Mouse (Mus musculus): ENCODE results near the gene Vmn1r221. TPM values are rescaled to one million over a fixed set of nuclear protein-coding genes. Genes with fewer than 3 reads are reported as not detected.

Vmn1r221 gene
- polyA plus RNA-seq (2012; rRNA removed), result not detected in 2 replicates

DNA sequence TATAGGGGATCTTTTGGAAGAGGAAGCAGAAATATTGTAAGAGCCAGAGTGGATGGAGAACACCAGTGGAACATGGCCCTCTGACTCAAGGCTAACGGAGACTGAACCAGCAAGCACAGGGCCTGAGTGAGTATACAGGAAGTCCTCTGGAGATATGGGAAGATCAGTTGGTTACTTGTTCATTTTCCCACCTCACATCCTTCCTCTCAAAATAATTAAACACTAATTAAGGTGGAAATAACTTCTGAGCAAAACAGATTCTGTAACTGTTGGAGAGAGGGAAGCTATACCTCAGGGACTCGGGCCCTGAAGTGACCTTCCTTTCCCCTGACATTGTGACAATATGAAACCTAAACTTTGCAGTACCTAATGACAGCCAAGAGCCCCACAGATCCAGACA, at the start of gene Vmn1r221:
Gene Vmn1r221 (plus strand): TSS at position 301 of the 400 bp plus-strand sequence.

DNA sequence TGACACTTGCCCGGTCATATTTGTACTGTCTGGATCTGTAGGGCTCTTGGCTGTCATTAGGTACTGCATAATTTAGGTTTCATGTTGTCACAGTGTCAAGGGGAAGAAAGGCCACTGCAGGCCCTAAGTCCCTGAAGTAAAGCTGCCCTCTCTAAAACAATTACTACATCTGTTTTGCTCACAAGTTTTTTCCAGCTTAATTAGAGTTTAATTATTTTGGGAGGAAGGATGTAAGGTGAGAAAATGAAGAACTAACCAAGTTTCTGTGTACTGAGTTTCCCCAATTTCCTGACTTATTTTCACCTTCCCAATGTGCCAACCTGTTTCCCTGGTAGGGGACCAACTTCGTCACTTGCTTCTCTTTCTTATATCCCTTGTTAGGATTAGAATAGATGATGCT, 26.1 kb upstream of the Vmn1r221 start, which contains the start of gene Vmn1r220:
Gene Vmn1r220 (minus strand): TSS at position 101 of the 400 bp plus-strand sequence.

DNA sequence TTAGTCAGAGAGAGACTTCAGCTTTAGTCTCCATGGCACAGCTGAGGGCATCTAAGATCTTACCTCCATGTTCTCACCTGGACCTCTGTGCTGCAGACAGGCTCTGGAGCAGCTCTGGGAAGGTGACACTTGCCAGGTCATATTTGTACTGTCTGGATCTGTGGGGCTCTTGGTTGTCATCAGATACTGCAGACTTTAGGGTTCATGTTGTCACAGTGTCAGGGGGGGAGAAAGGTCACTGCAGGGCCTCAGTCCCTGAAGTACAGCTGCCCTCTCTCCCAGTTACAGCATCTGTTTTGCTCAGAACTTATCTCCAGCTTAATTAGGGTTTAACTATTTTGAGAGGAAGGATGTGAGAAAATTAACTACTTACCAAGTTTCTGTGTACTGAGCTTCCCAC, 21.9 kb downstream of the Vmn1r221 start, which contains the start of gene Vmn1r222:
Gene Vmn1r222 (minus strand): TSS at position 101 of the 400 bp plus-strand sequence.

DNA sequence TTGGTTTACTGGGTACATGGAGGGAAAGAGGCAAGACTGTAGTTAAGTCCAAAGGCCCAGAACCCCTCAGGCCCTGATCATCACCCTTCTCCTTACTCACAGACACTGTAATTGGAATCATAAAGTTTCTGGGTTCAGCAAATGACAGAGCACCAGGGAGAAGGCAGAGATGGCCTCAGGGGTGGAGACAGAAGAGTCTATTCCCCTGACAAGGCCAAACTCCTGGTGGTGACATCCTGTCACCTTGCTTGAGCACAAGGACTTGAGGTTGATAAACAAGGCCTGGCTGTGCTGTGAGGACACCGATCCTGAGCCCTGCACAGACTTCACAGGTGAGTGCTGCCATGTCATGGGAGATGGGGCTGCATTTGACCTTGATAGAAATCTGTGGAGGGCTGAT, 32.9 kb downstream of the Vmn1r221 start, which contains the start of gene Vmn1r223:
Gene Vmn1r223 (plus strand): TSS at position 301 of the 400 bp plus-strand sequence.

Other genes with a start within 250 kb of the Vmn1r221 start
- not detected in 2 replicates for gene Vmn1r213, start 206.5 kb upstream of the Vmn1r221 start, polyA plus RNA-seq (2012; rRNA removed)
- gene Vmn1r214, start 183.7 kb upstream of the Vmn1r221 start, polyA plus RNA-seq (2012; rRNA removed), result not detected in 2 replicates
- not detected in 2 replicates for gene Vmn1r215, start 146.1 kb upstream of the Vmn1r221 start, polyA plus RNA-seq (2012; rRNA removed)
- not detected in 2 replicates for gene Vmn1r217, start 95.9 kb upstream of the Vmn1r221 start, polyA plus RNA-seq (2012; rRNA removed)
- not detected in 2 replicates for gene Vmn1r218, start 81.0 kb upstream of the Vmn1r221 start, polyA plus RNA-seq (2012; rRNA removed)
- gene Vmn1r219, start 54.8 kb upstream of the Vmn1r221 start, polyA plus RNA-seq (2012; rRNA removed), result not detected in 2 replicates
- not detected in 2 replicates for gene Vmn1r220, start 26.2 kb upstream of the Vmn1r221 start, polyA plus RNA-seq (2012; rRNA removed)
- gene Vmn1r222, start 21.8 kb downstream of the Vmn1r221 start, polyA plus RNA-seq (2012; rRNA removed), result not detected in 2 replicates
- gene Vmn1r223, start 33.0 kb downstream of the Vmn1r221 start, polyA plus RNA-seq (2012; rRNA removed), result not detected in 2 replicates
- gene Zfp322a, start 155.1 kb downstream of the Vmn1r221 start, polyA plus RNA-seq (2012; rRNA removed), result 21.3 and 30.9 TPM in 2 replicates
- 8.8 and 10.0 TPM in 2 replicates for gene Abt1, start 209.7 kb downstream of the Vmn1r221 start, polyA plus RNA-seq (2012; rRNA removed)

All from central nervous system, embryonic 11.5 days (tissue).